10 mouse cellular contexts compared by ENCODE assay signal in the genomic region with DNA sequence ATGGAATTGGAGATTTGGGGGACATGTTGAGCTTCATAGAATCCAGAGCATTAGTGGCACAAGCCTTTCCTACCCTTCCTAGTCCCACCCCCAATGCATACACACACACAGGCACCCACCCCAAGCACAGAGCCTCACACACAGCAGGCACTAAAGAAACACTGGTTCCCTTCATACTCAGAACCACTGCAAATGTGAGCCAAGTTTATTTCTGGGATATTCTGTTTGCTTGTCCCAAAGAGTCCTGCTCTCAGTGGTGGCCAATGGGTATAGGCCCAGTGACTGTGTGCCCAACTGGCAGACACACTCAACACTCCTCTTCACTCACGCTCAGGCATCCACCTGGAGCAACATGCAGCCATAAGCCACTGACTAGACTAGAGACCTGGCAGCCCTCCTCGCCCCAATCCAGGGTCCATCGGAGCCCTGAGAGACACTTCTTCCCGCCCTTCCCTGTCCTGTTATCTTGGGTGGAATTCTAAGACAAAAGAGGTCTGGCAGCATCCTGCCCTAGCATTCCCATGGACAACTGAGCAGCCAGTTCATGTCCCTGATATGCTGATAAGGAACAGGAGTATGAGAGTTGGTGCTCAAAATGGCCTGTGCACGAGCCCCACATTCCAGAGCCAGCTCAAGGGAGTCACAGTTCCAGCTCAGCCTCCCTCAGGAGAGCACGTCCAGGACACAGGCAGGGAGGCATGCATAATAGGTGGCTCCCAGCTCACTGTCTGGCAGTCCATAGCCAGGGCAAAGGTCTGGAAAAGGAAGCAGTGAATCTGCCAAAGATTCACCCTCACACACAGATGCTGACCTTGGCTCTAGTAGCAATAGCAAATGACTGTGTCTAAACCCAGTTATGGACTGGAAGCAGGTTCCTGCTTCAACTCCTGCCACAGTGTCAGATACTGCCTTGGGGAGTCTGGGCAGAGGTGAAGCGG. TPM values are rescaled to one million over a fixed set of nuclear protein-coding genes. Genes with fewer than 3 reads are reported as not detected.
DNase-seq lines count a peak whose midpoint lies in the region; ATAC-seq lines count a peak whose summit lies in the region.
"Had no signal": no experiment of that assay in that cellular context is flagged by ENCODE, and none has a peak within 500 bp of the region (broad histone marks: within the 10 kb centered on the region; RNA-seq: fewer than 3 reads in every experiment).

No protein-coding gene starts in this region.

- H3K9me3 ChIP-seq in heart, embryonic 10.5 days, result no peaks in the 10 kb centered on the region
- H3K9me3 ChIP-seq in heart, embryonic 15.5 days (replicated peaks), result no peaks in the 10 kb centered on the region
- no peaks in the 10 kb centered on the region for H3K9me3 ChIP-seq in limb, embryonic 15.5 days
- H3K9me3 ChIP-seq: G1E had no signal

- WGBS in heart, embryonic 10.5 days, result 22% methylated on average over 7 of the region's 7 CpGs
- WGBS in heart, embryonic 15.5 days, result 24% methylated on average over 7 of the region's 7 CpGs
- 71% methylated on average over 7 of the region's 7 CpGs for WGBS in limb, embryonic 15.5 days

- H3K9ac ChIP-seq in heart, embryonic 15.5 days, result peak overlapping the region; percentile 82
- H3K9ac ChIP-seq in limb, embryonic 15.5 days, result no peak overlapping the region

- peaks cover 93% of the 10 kb centered on the region for H3K4me1 ChIP-seq in heart, embryonic 10.5 days
- peaks cover 89% of the 10 kb centered on the region for H3K4me1 ChIP-seq in heart, embryonic 15.5 days (replicated peaks)
- peaks cover 75% of the 10 kb centered on the region for H3K4me1 ChIP-seq in limb, embryonic 15.5 days

- intact Hi-C loops in heart, postnatal 25 days (cut with DNase I), result no loop called here

- peak overlapping the region; percentile 95 for H3K27ac ChIP-seq in heart, embryonic 10.5 days
- peak overlapping the region; percentile 92 for H3K27ac ChIP-seq in heart, embryonic 15.5 days
- H3K27ac ChIP-seq in limb, embryonic 15.5 days, result peak overlapping the region; percentile 43

- ATAC-seq in heart, embryonic 15.5 days (replicated peaks; ENCODE audit: insufficient number of reproducible peaks, insufficient read depth, low FRiP score, low read depth), result 0 out of 2 replicates have a peak, but pooled peaks have one; percentile 19
- no peak for ATAC-seq in limb, embryonic 15.5 days (ENCODE audit: insufficient number of reproducible peaks, low FRiP score, low TSS enrichment, low read depth)

- no peaks in the 10 kb centered on the region for H3K27me3 ChIP-seq in heart, embryonic 10.5 days (ENCODE audit: insufficient read depth, poor library complexity, severe bottlenecking)
- no peaks in the 10 kb centered on the region for H3K27me3 ChIP-seq in heart, embryonic 15.5 days
- H3K27me3 ChIP-seq in limb, embryonic 15.5 days, result no peaks in the 10 kb centered on the region

- peak overlapping the region; percentile 86 for H3K4me3 ChIP-seq in heart, embryonic 10.5 days
- peak overlapping the region; percentile 69 for H3K4me3 ChIP-seq in heart, embryonic 15.5 days
- no peak overlapping the region for H3K4me3 ChIP-seq in limb, embryonic 15.5 days

- H3K36me3 ChIP-seq in heart, embryonic 10.5 days, result 0 out of 2 replicates have a peak, but pooled peaks cover 2% of the 10 kb centered on the region
- no peaks in the 10 kb centered on the region for H3K36me3 ChIP-seq in heart, embryonic 15.5 days
- H3K36me3 ChIP-seq in limb, embryonic 15.5 days, result no peaks in the 10 kb centered on the region
- H3K36me3 ChIP-seq: G1E had no signal

- peak overlapping the region; percentile 89 for H3K4me2 ChIP-seq in heart, embryonic 15.5 days
- no peak overlapping the region for H3K4me2 ChIP-seq in limb, embryonic 15.5 days

- no peak for DNase-seq in heart, embryonic 10.5 days (ENCODE audit: low spot score)
- no peak for DNase-seq in heart, postnatal 25 days (ENCODE audit: low spot score)
- DNase-seq in adrenal gland, adult 8-10 months, result peak; percentile 82
- DNase-seq in c-Kit-positive CD71-positive TER-119-positive erythroid progenitor cells, embryonic 14.5 days (ENCODE audit: low spot score), result no peak
- DNase-seq in right cerebral cortex, adult 18-20 months, result no peak
- no peak for DNase-seq in spleen, postnatal 36 days (ENCODE audit: low spot score in 2 of 2)
- DNase-seq: thymus, postnatal 25 days had no signal

RNA-seq across cellular contexts. Expression of gene Bcar1, which starts 14.1 kb away (rescaled TPM):
- 53.2 and 54.4 TPM in 2 replicates for polyA plus RNA-seq in heart, embryonic 10.5 days (2016; fragmentation: Nextera tagmentation; extraction: Ambion mirVana)
- 10 to 100 TPM; 18.7 to 20.7 TPM for total RNA-seq in heart, postnatal 25 days (2021)
- total RNA-seq in adrenal gland, adult 8-10 months (2022), result 100 to 1,000 TPM in 2 of 4 experiments, 10 to 100 TPM in 2; 86.1 to 150 (median 104) TPM
- polyA plus RNA-seq in heart, embryonic 15.5 days (2015; fragmentation: Nextera tagmentation; extraction: Ambion mirVana), result 40.1 and 45.3 TPM in 2 replicates
- 35.3 and 35.4 TPM in 2 replicates for polyA plus RNA-seq in limb, embryonic 15.5 days (2015; fragmentation: Nextera tagmentation; extraction: Ambion mirVana)

RNA-seq across cellular contexts. Expression of gene Ctrb1, which starts 38.7 kb away (rescaled TPM):
- not detected in 2 replicates for polyA plus RNA-seq in heart, embryonic 10.5 days (2016; fragmentation: Nextera tagmentation; extraction: Ambion mirVana)
- total RNA-seq in heart, postnatal 25 days (2021), result not detected
- total RNA-seq in adrenal gland, adult 8-10 months (2022), result not detected
- polyA plus RNA-seq in heart, embryonic 15.5 days (2015; fragmentation: Nextera tagmentation; extraction: Ambion mirVana), result 0.43 and 2.9 TPM in 2 replicates
- 0.28 and 1.6 TPM in 2 replicates for polyA plus RNA-seq in limb, embryonic 15.5 days (2015; fragmentation: Nextera tagmentation; extraction: Ambion mirVana)
- total RNA-seq: G1E had no signal
- polyA plus RNA-seq: G1E had no signal

Comparison
In these comparisons a context has a peak if more than half of its experiments do, and no peak if none do; other contexts are left out.
1. H3K27ac ChIP-seq: peak in every context shown above with its lines; median percentile 95 in heart, embryonic 10.5 days; 92 in heart, embryonic 15.5 days; 43 in limb, embryonic 15.5 days.